Mouse (Mus musculus) adrenal gland, adult 18-20 months (tissue): ENCODE results near the gene Itpr3. TPM values are rescaled to one million over a fixed set of nuclear protein-coding genes. Genes with fewer than 3 reads are reported as not detected.
A peak's percentile ranks its signal among the peaks of the same experiment; 100 is the strongest.

ENCODE experiments used
- DNase-seq, 2 experiments: peaks; one replicate each; pipeline ENCODE4 v3.0.0; 2021 to 2022; ENCODE audit warnings: low spot score in 2 of 2
- total RNA-seq, 2 experiments: library from RNA; stranded (reverse); gene quantifications; 1 replicate in 1 of 2; 2 replicates in 1 of 2; pipeline ENCODE4 v1.2.3; 2021

Itpr3 gene
- total RNA-seq, 2 experiments from 2014 or later, result 5.5 to 6.2 TPM

GRCm38 (mm10) chr17:27069071-27069470 lies 12.0 kb downstream of the Itpr3 start:
- no peak for DNase-seq

GRCm38 (mm10) chr17:27070913-27071312 lies 13.8 kb downstream of the Itpr3 start:
- DNase-seq, result no peak

- peak in 1 of 2 experiments; percentile 67 for DNase-seq
Measured at GRCm38 (mm10) chr17:27071630-27072029, 14.5 kb downstream of the Itpr3 start.

GRCm38 (mm10) chr17:27072363-27072762 lies 15.3 kb downstream of the Itpr3 start:
- DNase-seq, result no peak

- DNase-seq, result no peak
Measured at GRCm38 (mm10) chr17:27073126-27073525, 16.0 kb downstream of the Itpr3 start.

- no peak for DNase-seq
Measured at GRCm38 (mm10) chr17:27073778-27074177, 16.7 kb downstream of the Itpr3 start.

- no peak for DNase-seq
Measured at GRCm38 (mm10) chr17:27074236-27074635, 17.1 kb downstream of the Itpr3 start.

- no peak for DNase-seq
Measured at GRCm38 (mm10) chr17:27074849-27075745, 18.0 kb downstream of the Itpr3 start.

- no peak for DNase-seq
Measured at GRCm38 (mm10) chr17:27077133-27077532, 20.0 kb downstream of the Itpr3 start.

- no peak for DNase-seq
Measured at GRCm38 (mm10) chr17:27077920-27078319, 20.8 kb downstream of the Itpr3 start.

- DNase-seq, result no peak
Measured at GRCm38 (mm10) chr17:27078499-27078898, 21.4 kb downstream of the Itpr3 start.

- DNase-seq, result no peak
Measured at GRCm38 (mm10) chr17:27081868-27082267, 24.8 kb downstream of the Itpr3 start.

- no peak for DNase-seq
Measured at GRCm38 (mm10) chr17:27082796-27083195, 25.7 kb downstream of the Itpr3 start.

GRCm38 (mm10) chr17:27083601-27084000 lies 26.5 kb downstream of the Itpr3 start:
- peak in 1 of 2 experiments; percentile 22 for DNase-seq

GRCm38 (mm10) chr17:27085676-27086075 lies 28.6 kb downstream of the Itpr3 start:
- peak in 1 of 2 experiments; percentile 62 for DNase-seq

GRCm38 (mm10) chr17:27087426-27087825 lies 30.3 kb downstream of the Itpr3 start:
- peak in 1 of 2 experiments; percentile 41 for DNase-seq

GRCm38 (mm10) chr17:27090068-27090467 lies 33.0 kb downstream of the Itpr3 start:
- DNase-seq, result no peak

- DNase-seq, result no peak
Measured at GRCm38 (mm10) chr17:27095690-27096089, 38.6 kb downstream of the Itpr3 start.

GRCm38 (mm10) chr17:27101675-27102074 lies 44.6 kb downstream of the Itpr3 start:
- DNase-seq, result no peak

GRCm38 (mm10) chr17:27105698-27106470 lies 48.8 kb downstream of the Itpr3 start:
- DNase-seq, result no peak

- DNase-seq, result no peak
Measured at GRCm38 (mm10) chr17:27106745-27107144, 49.6 kb downstream of the Itpr3 start.

- DNase-seq, result no peak
Measured at GRCm38 (mm10) chr17:27107936-27108335, 50.8 kb downstream of the Itpr3 start.
